Mouse (Mus musculus): Measurements from ENCODE around the gene Cmss1. TPM values are rescaled to one million over a fixed set of nuclear protein-coding genes. Genes with fewer than 3 reads are reported as not detected.

Gene Cmss1
- polyA plus RNA-seq, 1 experiment: 26.5 TPM

GRCm38 (mm10) chr16:57389566-57390251, 217.0 kb downstream of the Cmss1 start:
- no peak overlapping the region for H3K4me3 ChIP-seq
- no peak for TF ChIP-seq TCF3 (IDR thresholded peaks at IDR 0.05; ENCODE audit: insufficient read length, low read depth)
- no peak for TF ChIP-seq MAX (IDR thresholded peaks at IDR 0.05; ENCODE audit: low read depth)
- TF ChIP-seq CEBPB (IDR thresholded peaks at IDR 0.05; ENCODE audit: insufficient read depth, poor library complexity, severe bottlenecking): no peak
- no peak for TF ChIP-seq E2F4 (IDR thresholded peaks at IDR 0.05; ENCODE audit: insufficient read depth)
- TF ChIP-seq POLR2A (IDR thresholded peaks at IDR 0.05; ENCODE audit: insufficient read length, low read depth): no peak
- no peak for TF ChIP-seq REST (IDR thresholded peaks at IDR 0.05; ENCODE audit: insufficient read depth, insufficient read length)
- no peak for TF ChIP-seq SRF (IDR thresholded peaks at IDR 0.05; ENCODE audit: control insufficient read depth, insufficient read length, low read depth)
- TF ChIP-seq TCF12 (IDR thresholded peaks at IDR 0.05; ENCODE audit: insufficient read depth, poor library complexity, severe bottlenecking): no peak
- no peak for TF ChIP-seq POLR2AphosphoS2 (IDR thresholded peaks at IDR 0.05; ENCODE audit: insufficient read length, low read depth)
- no peak for TF ChIP-seq MYOD1 (IDR thresholded peaks at IDR 0.05; ENCODE audit: control insufficient read depth in 1 of 3, insufficient read length in 2 of 3, low read depth in 2 of 3)
- TF ChIP-seq MYOG (IDR thresholded peaks at IDR 0.05; ENCODE audit: control insufficient read depth in 1 of 3, insufficient read depth in 1 of 3, insufficient read length in 2 of 3, low read depth in 2 of 3): no peak

GRCm38 (mm10) chr16:57384274-57384673, 222.4 kb downstream of the Cmss1 start:
- no peaks in the 10 kb centered on the region for H3K36me3 ChIP-seq (ENCODE audit: control insufficient read depth, insufficient read depth)
- H3K79me2 ChIP-seq (ENCODE audit: control insufficient read depth, insufficient read depth): no peaks in the 10 kb centered on the region
- TF ChIP-seq TCF3 (IDR thresholded peaks at IDR 0.05; ENCODE audit: insufficient read length, low read depth): no peak
- TF ChIP-seq SRF (IDR thresholded peaks at IDR 0.05; ENCODE audit: control insufficient read depth, insufficient read length, low read depth): no peak
- no peak for TF ChIP-seq TCF12 (IDR thresholded peaks at IDR 0.05; ENCODE audit: insufficient read depth, poor library complexity, severe bottlenecking)
- TF ChIP-seq CEBPB (IDR thresholded peaks at IDR 0.05; ENCODE audit: insufficient read depth, poor library complexity, severe bottlenecking): no peak
- no peak for TF ChIP-seq USF1 (IDR thresholded peaks at IDR 0.05; ENCODE audit: low read depth)
- TF ChIP-seq MAX (IDR thresholded peaks at IDR 0.05; ENCODE audit: low read depth): no peak
- no peak for TF ChIP-seq MYOD1 (IDR thresholded peaks at IDR 0.05; ENCODE audit: control insufficient read depth in 1 of 3, insufficient read length in 2 of 3, low read depth in 2 of 3)
- no peak for TF ChIP-seq REST (IDR thresholded peaks at IDR 0.05; ENCODE audit: insufficient read depth, insufficient read length)
- no peak for TF ChIP-seq MYOG (IDR thresholded peaks at IDR 0.05; ENCODE audit: control insufficient read depth in 1 of 3, insufficient read depth in 1 of 3, insufficient read length in 2 of 3, low read depth in 2 of 3)
- H3K27me3 ChIP-seq (ENCODE audit: control insufficient read depth, insufficient read depth, insufficient read length): no peaks in the 10 kb centered on the region
- no peak overlapping the region for H3ac ChIP-seq (ENCODE audit: control insufficient read depth, insufficient read length)
- H3K4me3 ChIP-seq: no peak overlapping the region
- H3K4me2 ChIP-seq (ENCODE audit: low read depth): no peak overlapping the region

More at GRCm38 (mm10) chr16:57389566-57390251, 217.0 kb downstream of the Cmss1 start:
- H3K4me2 ChIP-seq (ENCODE audit: low read depth): no peak overlapping the region
- no peaks in the 10 kb centered on the region for H3K36me3 ChIP-seq (ENCODE audit: control insufficient read depth, insufficient read depth)
- H3K27me3 ChIP-seq (ENCODE audit: control insufficient read depth, insufficient read depth, insufficient read length): no peaks in the 10 kb centered on the region
- H3ac ChIP-seq (ENCODE audit: control insufficient read depth, insufficient read length): no peak overlapping the region
- no peaks in the 10 kb centered on the region for H3K79me2 ChIP-seq (ENCODE audit: control insufficient read depth, insufficient read depth)

GRCm38 (mm10) chr16:57383266-57383971, 223.2 kb downstream of the Cmss1 start:
- no peak for TF ChIP-seq POLR2AphosphoS2 (IDR thresholded peaks at IDR 0.05; ENCODE audit: insufficient read length, low read depth)
- no peak for TF ChIP-seq E2F4 (IDR thresholded peaks at IDR 0.05; ENCODE audit: insufficient read depth)
- no peak for TF ChIP-seq TCF12 (IDR thresholded peaks at IDR 0.05; ENCODE audit: insufficient read depth, poor library complexity, severe bottlenecking)

GRCm38 (mm10) chr16:57378631-57379330, 227.9 kb downstream of the Cmss1 start:
- peak overlapping the region; percentile 41 for H3K4me2 ChIP-seq (ENCODE audit: low read depth)

More at GRCm38 (mm10) chr16:57383266-57383971, 223.2 kb downstream of the Cmss1 start:
- Histone ChIP-seq H3K4me3 (no peak overlapping the region), H3K79me2 (ENCODE audit: control insufficient read depth, insufficient read depth) (no peaks in the 10 kb centered on the region), H3K36me3 (ENCODE audit: control insufficient read depth, insufficient read depth) (no peaks in the 10 kb centered on the region), H3ac (ENCODE audit: control insufficient read depth, insufficient read length) (no peak overlapping the region), H3K4me2 (ENCODE audit: low read depth) (no peak overlapping the region), H3K27me3 (ENCODE audit: control insufficient read depth, insufficient read depth, insufficient read length) (no peaks in the 10 kb centered on the region)

More at GRCm38 (mm10) chr16:57378631-57379330, 227.9 kb downstream of the Cmss1 start:
- TF ChIP-seq POLR2A (IDR thresholded peaks at IDR 0.05; ENCODE audit: insufficient read length, low read depth) (no peak), MYOD1 (IDR thresholded peaks at IDR 0.05; ENCODE audit: control insufficient read depth in 1 of 3, insufficient read length in 2 of 3, low read depth in 2 of 3) (no peak), SRF (IDR thresholded peaks at IDR 0.05; ENCODE audit: control insufficient read depth, insufficient read length, low read depth) (no peak), REST (IDR thresholded peaks at IDR 0.05; ENCODE audit: insufficient read depth, insufficient read length) (no peak), POLR2AphosphoS2 (IDR thresholded peaks at IDR 0.05; ENCODE audit: insufficient read length, low read depth) (no peak), MYOG (IDR thresholded peaks at IDR 0.05; ENCODE audit: control insufficient read depth in 1 of 3, insufficient read depth in 1 of 3, insufficient read length in 2 of 3, low read depth in 2 of 3) (no peak), USF1 (IDR thresholded peaks at IDR 0.05; ENCODE audit: low read depth) (no peak), TCF12 (IDR thresholded peaks at IDR 0.05; ENCODE audit: insufficient read depth, poor library complexity, severe bottlenecking) (no peak), MAX (IDR thresholded peaks at IDR 0.05; ENCODE audit: low read depth) (no peak), CEBPB (IDR thresholded peaks at IDR 0.05; ENCODE audit: insufficient read depth, poor library complexity, severe bottlenecking) (no peak), TCF3 (IDR thresholded peaks at IDR 0.05; ENCODE audit: insufficient read length, low read depth) (no peak), E2F4 (IDR thresholded peaks at IDR 0.05; ENCODE audit: insufficient read depth) (no peak)
- H3K79me2 ChIP-seq (ENCODE audit: control insufficient read depth, insufficient read depth): no peaks in the 10 kb centered on the region
- H3K36me3 ChIP-seq (ENCODE audit: control insufficient read depth, insufficient read depth): no peaks in the 10 kb centered on the region
- no peak overlapping the region for H3K4me3 ChIP-seq
- H3ac ChIP-seq (ENCODE audit: control insufficient read depth, insufficient read length): no peak overlapping the region
- H3K27me3 ChIP-seq (ENCODE audit: control insufficient read depth, insufficient read depth, insufficient read length): no peaks in the 10 kb centered on the region

Measured in myocyte (in vitro differentiated cells).